Mouse (Mus musculus) testis, postnatal 14 days (tissue): ENCODE measurements around the gene Papln.
A peak's percentile ranks its signal among the peaks of the same experiment; 100 is the strongest.

ENCODE experiments used
- DNase-seq: peaks from one replicate; pipeline ENCODE4 v3.0.0; 2021; ENCODE audit warnings: low spot score

The Papln gene

DNA sequence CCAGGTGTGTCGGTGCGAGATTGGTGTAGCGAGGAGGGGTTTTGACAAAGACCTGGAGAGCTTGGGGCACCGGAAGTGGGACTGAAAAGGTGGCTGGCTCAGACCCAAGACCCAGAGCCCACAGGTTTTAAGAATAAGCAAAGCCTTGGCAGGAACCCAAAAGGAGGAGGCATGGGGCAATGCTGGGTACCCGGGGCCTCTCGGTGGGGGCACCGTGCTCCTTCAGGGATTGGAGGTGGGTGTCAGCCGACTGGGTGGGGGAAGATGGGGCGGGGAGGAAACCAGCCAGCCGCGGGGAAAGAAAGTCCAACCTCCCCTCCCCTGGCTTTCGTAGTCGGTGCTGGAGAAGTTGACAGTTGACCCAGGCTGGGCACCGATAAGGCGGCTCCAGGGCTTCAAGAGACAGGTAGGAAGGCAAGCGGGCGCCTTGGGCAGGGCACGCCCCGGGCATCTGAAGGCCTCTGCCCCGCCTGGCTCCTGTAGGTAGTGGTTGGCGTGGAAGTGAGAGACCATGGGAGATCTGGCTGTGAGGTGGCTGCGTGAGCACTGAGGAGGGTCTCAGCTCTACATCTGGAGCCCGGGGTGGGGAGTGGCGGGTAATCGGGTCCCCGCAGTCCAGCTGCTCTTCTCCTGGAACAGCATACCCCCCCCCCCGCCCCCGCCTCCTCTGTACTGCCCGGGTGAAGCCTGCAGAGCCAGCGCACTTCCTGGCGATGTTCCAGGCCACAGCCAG lies at the start of gene Papln:
Gene Papln, plus strand, starts transcription at position 324 of the 733 bp plus-strand sequence.
- peak; percentile 55 for DNase-seq

DNA sequence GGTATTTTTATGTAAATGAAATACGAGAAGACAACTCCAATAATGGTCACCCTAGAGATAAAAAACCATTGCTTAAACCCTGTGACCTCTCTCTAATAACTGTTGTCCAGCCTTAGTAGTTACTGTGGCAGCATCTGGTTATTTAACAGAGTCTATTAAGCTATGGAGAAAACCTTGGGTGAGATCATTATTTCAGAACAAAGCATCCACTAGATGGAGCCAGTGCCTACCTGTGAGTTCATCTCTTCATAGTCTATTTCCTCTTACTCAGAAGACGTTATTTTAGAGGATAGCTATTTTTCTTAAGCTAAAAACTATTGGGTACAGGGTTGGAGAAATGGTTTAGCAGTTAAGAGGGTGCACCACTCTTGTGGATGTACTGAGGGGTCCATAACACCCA lies 49.7 kb upstream of the Papln start:
- DNase-seq: no peak

DNA sequence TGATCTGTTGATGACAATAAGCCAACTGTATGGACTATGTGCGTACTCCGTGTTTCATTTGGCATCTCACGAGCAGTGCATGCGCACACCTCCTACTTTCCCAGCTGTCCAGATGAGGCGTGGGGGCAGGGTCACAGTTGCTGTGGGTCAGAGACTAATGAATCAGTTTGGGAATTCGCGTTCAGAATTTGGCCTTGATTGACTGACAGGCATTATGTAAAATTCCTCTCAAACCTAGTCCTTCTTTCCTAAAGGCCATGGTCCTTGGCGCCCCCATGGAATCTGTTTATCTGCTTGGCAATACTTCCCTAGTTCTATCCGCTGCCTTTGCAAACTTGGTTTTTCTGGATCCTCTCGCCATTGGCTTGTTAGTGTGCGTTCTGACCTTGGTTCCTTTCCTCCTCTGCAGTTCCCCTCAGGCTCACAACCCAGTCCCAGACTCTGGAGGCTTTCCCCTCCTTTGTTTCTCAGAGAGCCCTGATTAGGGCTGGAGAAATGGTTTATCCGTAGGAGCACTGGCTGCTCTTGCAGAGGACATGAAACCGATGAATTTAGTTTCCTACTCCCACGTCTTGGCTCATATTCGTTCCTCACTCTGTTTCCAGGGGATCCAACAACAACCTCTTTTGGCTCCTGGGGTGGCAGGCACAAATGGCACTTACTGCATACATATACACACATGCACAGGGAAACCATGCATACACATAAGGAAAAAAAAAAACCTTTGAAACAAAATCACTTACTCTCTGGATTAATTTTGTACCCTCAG lies 46.8 kb upstream of the Papln start:
- DNase-seq: peak; percentile 60

DNA sequence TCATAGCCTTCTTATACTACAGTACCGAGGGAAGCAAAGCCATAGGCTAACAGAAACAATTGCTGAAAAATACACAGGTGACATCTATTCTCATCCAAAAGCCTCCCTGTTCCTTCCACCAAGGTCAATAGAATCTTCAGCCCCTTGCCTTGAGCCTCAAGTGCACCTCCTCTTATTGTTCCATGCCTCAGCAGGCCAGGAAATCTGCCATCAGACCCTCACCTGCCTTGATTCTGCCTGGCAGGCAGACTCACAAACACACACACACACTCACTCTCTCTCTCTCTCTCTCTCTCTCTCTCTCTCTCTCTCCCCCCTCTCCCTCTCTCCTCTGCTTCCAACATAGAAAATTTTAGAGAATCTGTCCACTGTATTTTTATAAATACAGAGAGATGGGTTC lies 44.0 kb upstream of the Papln start:
- no peak for DNase-seq

DNA sequence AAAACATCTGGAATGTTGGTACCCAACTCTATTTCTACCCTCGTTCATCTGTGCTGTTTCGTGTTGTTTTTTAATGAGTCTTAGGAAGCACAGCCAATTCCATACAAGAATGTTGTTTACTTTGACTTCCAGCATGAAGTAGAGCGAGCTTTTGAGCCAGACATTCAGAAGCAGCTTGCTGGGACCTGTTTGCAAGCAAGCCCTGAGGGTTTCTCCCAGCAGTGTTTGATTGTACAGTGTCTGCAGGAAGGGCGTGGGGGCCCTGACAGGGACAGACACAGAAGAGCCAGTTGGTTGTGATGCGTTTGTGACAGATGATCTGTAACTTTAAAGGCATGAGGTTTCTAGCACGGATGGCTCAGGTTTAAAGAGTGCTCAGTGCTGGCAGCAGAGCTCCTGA lies 42.2 kb upstream of the Papln start:
- DNase-seq: no peak

DNA sequence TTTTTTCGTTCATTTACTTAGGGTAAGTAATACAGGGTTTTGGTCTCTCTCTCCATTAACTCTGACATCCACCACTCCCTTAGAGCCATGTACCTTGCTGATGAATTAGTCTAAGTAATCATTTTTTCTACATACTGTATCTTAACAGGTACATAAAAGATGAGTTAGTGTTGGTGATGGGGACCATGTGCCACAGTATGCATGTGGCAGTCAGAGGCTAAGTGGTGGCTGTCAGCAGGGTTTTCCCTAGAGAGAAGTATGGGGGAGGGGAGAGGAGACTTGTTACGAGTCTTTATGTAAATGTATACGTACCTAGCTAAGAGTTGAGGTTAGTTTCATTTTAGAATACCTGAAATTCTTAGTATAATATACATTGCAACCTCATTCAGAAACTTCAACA lies 40.4 kb upstream of the Papln start:
- no peak for DNase-seq

DNA sequence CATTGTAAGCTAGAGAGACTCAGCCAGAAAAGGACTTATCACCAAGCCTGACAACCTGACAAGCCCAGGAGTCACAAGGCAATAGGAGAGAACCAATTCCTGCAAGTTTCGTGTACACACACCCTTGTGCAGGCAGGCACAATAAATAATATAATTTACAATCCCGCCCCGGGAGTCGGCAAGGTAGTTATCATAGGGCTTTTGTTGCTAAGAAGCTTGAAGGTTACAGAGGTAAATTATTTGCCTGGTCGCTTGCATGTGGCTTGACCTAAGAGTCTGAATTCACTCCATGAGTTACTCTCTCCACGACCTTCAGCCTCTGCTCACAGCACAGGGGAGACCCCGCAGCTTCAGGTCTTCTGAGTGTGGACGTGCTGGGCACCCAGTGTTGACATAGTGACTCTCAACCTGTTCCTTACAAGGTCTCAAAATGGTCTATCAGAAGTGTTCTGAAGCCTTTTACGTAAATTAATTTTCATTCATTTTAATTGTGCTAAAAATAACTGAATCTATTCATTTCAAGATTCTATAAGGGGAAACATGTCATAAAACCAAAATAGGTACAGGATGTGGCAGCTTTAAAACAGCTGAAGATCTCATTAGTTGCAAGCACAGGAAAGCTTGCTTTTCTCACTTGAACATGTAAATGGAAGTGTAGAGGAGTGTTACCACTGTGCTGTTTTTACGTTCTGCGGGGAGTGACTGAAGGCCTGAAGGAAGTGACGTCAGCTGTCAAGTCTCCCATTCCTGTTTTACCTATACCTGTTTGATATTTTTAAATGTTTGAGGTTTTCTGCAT lies 36.7 kb upstream of the Papln start:
- no peak for DNase-seq

DNA sequence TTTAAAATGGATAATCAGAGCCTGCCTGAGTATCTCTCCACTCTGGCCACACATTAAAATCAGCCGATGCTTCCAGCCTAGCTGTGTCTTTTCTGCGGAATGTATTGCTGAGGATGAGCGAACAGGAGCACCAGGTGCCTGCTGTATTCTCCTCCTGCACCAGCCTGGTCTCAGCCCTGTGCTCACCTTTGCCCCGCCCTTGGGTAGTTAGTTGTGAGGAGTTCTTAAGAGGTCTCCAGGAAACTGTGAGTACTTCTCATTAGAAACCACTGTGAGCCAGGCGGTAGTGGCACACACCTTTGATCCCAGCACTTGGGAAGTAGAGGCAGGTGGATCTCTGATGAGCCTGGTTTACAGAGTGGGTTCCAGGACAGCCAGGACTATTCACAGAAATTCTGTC lies 31.2 kb upstream of the Papln start:
- no peak for DNase-seq

DNA sequence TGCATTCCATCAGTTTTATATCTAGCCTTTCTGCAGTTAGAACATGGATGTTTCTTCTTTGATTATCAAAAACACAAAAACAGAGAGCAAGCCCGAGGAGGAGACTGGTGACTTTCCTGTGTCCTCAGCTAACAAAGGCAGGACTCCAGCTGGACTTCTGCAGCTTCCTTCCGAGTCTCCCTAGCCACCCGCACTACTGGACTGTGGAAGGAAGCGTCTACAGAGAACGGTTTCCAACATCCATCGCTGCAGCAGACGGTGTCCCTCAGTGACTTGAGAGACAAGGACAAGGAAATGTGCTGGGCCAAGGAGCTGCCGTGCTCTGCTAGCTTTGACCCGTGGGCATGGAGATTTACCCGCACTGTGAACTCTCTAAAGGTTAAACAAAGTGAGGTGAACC lies 29.4 kb upstream of the Papln start:
- no peak for DNase-seq

DNA sequence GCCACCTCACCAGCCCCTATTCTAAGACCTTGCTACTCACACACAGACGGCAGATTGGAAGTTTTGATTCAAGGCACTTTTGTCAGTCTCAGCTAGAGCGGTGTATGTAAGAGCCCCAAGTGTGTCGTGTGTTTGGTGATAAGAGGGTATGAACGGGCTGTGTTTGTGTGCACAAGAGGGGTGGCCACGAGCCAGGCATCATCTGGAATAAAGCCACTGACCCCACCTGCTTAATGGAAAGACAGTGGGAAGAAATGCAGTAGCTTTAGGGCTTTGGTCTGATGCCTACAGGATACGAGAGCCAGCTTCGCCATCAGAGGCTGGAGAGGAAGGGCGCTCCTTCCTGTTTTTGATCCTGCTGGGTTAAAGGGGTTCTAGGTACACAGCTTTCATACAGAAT lies 27.2 kb upstream of the Papln start:
- DNase-seq: no peak

DNA sequence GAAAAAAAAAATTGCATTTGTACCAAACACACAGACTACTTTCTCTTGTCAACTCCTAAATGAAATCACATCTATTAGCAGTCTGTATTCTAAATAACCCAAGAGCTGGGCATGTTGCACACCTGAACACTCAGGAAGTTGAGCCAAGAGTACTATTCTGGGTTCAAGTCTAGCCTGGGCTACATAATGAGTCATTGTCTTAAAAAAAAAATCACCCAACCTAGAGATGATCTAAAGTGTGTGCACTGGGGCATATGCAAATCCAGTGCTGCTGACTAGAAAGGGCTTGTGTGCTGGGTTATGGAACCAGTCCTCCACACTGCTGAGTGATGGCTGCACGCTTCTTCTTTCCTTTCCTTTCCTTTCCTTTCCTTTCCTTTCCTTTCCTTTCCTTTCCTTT lies 24.8 kb upstream of the Papln start:
- no peak for DNase-seq

DNA sequence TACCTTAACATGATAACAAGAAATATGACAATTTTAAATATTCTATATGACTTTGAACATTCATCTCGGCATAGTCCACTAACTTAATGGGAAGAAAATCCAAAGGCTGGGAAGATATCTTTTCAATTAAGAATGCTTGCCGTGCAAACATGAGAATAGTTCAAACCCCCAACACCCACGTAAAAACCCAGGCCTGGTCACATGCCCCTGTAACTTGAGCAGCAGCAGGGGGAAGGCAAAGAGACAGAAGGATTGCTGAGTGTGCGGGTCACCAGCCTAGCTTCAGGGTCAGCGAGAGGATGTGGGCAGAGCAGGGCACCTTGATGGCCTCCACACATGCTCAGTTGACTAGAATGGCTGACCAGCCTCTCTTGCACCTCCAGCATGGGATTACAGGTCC lies 21.7 kb upstream of the Papln start:
- no peak for DNase-seq

DNA sequence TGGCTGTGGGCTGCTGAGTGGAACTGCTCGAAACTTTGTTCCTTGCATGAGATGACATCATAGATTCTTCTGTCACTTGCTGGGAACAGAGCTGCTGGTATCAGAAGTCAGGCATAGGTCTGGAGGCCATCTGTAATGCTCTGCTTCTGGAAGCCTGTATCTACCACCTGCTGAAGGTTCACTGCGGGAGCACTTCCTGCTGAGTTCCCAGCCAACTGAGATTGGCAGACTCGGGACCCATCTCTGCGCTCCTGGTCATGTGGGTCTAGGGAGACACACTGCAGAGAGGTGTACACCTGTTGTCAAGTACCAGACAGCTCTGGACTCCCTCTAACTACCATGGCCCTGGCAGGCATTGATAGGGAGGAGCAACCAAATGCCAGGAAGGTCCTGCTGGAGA lies 20.6 kb upstream of the Papln start:
- no peak for DNase-seq

DNA sequence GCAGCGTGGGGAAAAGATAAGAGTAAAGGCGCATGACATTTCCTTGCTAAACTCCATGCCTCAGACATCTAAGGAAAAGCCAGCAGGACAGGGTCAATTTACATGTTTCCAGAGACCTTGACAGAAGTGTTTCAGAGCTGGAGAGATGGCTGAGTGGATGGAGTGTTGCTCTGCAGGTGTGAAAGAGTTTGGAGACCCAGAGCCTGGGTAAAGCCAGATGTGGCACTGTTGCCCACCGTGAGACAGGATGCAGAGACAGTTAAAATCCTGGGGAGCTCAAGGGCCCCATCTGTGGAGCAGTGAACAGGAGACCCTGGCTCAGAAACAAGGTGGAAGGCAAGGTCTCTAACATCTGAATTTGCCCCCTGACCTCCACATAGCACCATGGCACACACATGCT lies 19.7 kb upstream of the Papln start:
- no peak for DNase-seq

DNA sequence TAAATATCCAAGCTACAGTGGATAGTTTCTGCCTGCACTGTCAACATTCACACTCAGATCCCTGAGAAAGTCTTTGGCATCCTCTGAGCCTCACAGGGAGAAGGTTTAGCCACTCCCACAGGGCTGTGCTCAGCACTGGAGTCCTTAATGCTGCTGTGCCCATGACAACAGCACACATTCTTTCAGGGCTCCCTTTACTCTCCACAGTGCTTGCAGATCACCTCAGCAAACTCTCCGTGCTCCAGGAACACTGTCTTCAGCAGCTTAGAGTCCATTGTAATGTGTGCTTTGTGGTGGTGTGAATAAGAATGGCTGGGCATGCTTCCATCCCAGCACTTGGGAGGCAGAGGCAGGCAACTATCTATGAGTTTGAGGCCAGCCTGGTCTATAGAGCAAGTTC lies 14.2 kb upstream of the Papln start:
- no peak for DNase-seq

DNA sequence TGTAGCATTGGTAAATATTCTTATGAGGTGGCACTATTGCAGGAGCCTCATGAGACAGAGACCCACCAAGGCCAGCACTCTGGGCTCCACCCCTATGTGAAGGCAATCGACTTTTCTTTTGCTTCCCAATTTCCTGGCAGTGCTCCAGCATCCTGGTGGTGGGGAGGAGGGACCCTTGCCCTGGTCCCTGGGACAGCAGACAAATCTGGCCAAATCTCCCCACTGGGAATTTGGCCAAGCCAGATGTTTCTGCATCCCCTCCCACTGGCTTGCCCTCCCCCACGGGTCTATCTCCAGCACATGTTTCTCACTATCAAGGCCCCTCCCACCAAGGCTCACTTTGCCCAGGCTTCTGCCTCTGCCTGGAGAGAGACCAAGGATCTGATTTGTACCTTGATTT lies 10.9 kb upstream of the Papln start:
- no peak for DNase-seq

DNA sequence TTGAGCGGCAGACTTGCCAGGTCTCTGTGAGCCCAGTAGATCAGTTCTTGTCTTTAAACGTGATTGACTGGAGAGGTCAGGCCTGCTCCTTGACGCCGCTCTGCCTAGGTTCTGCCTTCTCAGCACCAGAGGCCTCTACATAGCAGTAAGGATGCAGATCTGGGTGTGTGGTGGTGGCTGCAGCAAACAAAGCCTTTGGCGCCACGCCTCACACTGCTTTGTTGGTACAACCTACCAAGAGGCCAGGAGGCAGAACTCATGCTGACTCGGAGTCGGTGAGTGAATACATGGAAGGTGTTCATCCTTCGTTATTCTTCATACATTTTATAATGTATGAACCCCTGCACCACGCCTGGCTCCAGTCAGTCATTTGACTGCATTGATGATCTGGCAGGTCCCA lies 4.7 kb upstream of the Papln start:
- DNase-seq: no peak

DNA sequence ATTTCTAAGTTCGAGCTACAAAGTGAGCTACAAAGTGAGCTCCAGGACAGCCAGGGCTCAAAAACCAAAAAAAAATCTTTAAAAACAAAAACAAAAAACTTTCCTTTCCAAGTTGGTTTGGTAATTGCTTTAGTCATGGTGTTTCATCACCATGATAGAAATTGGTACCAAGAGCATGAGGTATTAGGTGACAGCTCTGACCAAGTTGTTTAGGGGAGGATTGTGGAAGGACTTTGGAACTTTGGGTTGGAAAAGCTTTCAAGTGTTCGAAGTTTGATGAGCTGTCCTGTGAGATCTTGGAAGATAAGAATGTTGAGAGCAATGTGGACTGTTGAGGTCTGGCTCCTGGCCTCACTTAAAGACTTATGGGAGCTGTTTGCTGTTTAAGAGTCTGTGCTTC lies 3.2 kb upstream of the Papln start:
- no peak for DNase-seq

DNA sequence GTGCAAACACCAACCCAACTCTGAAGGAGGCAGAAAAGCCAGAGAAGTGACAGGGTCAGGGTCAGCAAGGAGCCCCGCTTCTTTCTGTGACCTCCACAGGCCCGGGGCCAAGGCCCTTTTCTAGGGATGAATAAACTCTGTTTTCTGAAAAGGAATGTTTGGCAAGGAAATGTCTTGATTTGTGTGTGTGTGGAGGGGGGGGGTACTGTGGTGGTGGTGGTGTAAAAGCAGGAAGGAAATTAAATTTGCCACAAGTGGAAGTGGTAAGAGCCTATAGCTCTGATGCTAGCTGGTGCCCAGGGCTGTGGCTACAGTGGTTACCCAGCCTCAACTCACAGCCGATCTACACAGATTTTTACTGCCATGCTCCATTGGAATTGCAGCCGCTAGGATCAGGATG lies 728 bp upstream of the Papln start:
- no peak for DNase-seq

DNA sequence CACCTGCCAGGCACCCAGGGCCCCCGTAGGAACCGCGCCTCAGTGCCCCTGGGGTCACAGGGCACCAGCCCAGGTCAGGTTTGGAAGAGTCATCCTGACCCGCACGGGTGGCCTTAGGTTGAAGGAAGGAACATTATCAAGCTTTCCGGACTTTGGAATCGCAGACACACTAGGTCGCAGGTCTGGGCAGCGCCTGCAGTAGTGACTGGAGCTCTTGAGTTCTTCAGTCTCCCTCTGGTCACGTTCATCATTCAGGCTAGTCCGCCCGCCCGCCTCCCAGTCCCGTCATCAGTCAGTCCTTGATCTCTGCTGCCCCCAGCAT lies 571 bp downstream of the Papln start:
- peak; percentile 45 for DNase-seq

DNA sequence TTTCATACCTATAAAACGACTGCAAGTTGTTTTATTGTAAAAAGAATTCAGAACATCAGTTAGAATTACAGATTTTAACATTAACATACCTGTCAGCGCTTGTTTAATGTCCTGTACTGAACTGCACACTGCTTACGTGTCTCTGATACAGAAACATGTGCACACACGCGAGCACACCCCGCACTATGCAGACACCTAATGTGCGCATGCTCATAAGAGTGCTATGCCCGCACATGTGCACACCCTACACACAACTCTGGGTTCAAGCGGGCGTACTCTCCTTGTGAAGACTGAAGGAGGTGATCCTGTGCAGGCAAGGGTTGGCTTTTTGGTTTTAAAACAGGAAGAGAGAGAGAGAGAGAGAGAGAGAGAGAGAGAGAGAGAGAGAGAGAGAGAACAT lies 1.1 kb downstream of the Papln start:
- DNase-seq: no peak

DNA sequence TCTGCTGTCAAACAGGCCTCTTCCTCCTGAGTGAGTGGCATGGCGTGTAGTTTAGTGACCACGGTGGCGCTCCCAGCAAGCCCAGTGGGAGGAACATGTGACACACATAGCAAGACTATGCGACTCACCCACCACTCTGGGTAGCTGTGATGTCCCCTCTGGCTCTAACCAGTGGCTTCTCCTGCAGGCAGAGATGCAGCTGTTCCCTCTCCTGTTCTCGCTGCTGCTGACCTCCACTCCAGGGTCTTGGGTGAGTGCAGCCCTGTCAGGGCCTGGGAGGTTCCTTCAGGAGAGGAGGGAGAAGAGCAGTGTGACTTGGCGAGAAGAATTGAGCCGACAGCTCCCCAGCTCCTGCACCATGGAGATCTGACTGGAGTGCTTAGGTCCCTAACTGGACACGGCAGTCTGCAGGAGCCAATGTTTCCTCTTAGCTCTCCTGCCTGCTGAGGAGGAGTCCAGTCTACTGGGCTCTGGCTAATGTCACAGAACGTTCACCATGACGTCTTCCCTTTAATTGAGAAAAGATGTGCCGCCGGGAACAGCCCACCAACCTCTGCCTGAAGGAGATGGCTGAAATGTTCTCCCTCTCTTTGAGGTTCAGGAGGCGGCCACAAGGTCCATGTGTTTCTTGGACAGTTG lies 2.6 kb downstream of the Papln start:
- no peak for DNase-seq

DNA sequence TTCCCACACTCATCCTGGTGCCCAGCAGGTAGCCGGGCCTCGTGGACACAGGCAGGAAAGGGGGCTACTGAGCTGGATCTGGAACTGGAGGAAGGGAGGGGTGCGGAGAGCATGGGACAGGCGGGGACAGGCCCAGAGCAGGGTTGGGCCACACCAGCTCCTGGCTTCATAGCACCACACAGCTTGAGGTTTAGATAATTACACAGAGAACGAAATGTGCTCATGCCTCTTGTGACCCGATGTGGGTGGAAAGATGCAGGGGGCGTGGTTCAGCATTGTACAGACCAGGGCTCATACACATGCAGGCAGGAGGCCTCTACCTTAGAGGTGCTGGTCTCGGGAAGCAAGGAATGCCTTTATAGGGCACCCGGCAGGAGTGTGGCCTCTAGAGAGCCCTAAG lies 4.4 kb downstream of the Papln start:
- peak; percentile 47 for DNase-seq
